In the genomic region with DNA sequence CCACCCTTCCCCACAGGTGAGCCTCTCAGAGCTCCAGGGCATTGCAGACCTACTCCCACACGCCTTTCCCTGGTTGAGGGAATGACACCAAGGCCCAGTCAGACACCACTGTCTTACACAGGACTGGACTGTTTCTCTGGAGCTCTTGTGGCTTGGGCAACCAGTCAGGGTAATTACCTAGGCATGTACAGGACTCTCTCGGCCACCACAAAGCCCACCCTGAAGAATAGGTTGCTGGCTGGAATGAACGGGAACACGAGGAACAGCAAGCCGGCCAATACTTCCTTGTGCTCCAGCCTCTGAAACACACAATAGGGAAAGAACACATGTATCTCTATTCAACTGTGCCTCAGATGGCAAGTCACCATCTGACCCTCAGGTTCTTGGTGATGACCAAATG, we compare ENCODE assay signal across 32 mouse cellular contexts.
"Had no signal": no experiment of that assay in that cellular context is flagged by ENCODE, and none has a peak within 500 bp of the region (broad histone marks: within the 10 kb centered on the region; RNA-seq: fewer than 3 reads in every experiment).

No protein-coding gene starts in this region.

- ATAC-seq: liver, embryonic 12.5 days; liver, postnatal 0 days; lung, postnatal 0 days; midbrain, embryonic 13.5 days; midbrain, embryonic 15.5 days; midbrain, embryonic 16.5 days had no signal

- H3K9me3 ChIP-seq: limb, embryonic 10.5 days; limb, embryonic 12.5 days; limb, embryonic 13.5 days; limb, embryonic 15.5 days; liver, embryonic 12.5 days; liver, embryonic 13.5 days; liver, embryonic 15.5 days; lung, embryonic 15.5 days; megakaryocyte, embryonic 14.5 days; midbrain, embryonic 10.5 days; midbrain, embryonic 12.5 days; midbrain, embryonic 13.5 days; midbrain, embryonic 15.5 days; neural tube, embryonic 12.5 days had no signal

- H3K27ac ChIP-seq: limb, embryonic 10.5 days; limb, embryonic 12.5 days; limb, embryonic 13.5 days; limb, embryonic 15.5 days; liver, embryonic 12.5 days; liver, embryonic 13.5 days; liver, embryonic 14.5 days; liver, embryonic 15.5 days; lung, embryonic 15.5 days; macrophage; midbrain, embryonic 10.5 days; midbrain, embryonic 12.5 days; midbrain, embryonic 13.5 days; midbrain, embryonic 15.5 days; neural tube, embryonic 12.5 days had no signal

- H3K27me3 ChIP-seq: limb, embryonic 12.5 days; limb, embryonic 13.5 days; limb, embryonic 15.5 days; liver, embryonic 12.5 days; liver, embryonic 13.5 days; liver, embryonic 15.5 days; lung, embryonic 15.5 days; midbrain, embryonic 12.5 days; midbrain, embryonic 13.5 days; midbrain, embryonic 15.5 days; neural tube, embryonic 12.5 days had no signal

- H3K4me1 ChIP-seq: limb, embryonic 10.5 days; limb, embryonic 12.5 days; limb, embryonic 13.5 days; limb, embryonic 15.5 days; liver, embryonic 12.5 days; liver, embryonic 13.5 days; liver, embryonic 15.5 days; megakaryocyte, embryonic 14.5 days; midbrain, embryonic 13.5 days; midbrain, embryonic 15.5 days; neural tube, embryonic 12.5 days had no signal

- DNase-seq: left cerebral cortex, postnatal 4 days; liver; liver, embryonic 13.5 days; liver, postnatal 0 days; lung, adult 18-20 months; lung, adult 2 months; lung, embryonic 14.5 days; lung, postnatal 10 days; lung, postnatal 14 days; lung, postnatal 36 days; lung, postnatal 4 days; midbrain, embryonic 14.5 days had no signal

- H3K9ac ChIP-seq: limb, embryonic 12.5 days; limb, embryonic 13.5 days; limb, embryonic 15.5 days; liver, embryonic 12.5 days; liver, embryonic 13.5 days; liver, embryonic 14.5 days; liver, embryonic 15.5 days; liver, postnatal 0 days; lung, embryonic 14.5 days; lung, embryonic 15.5 days; midbrain, embryonic 12.5 days; midbrain, embryonic 13.5 days; midbrain, embryonic 15.5 days; neural tube, embryonic 12.5 days had no signal

- H3K4me2 ChIP-seq: limb, embryonic 12.5 days; limb, embryonic 13.5 days; limb, embryonic 15.5 days; liver, embryonic 11.5 days; liver, embryonic 12.5 days; liver, embryonic 13.5 days; liver, embryonic 15.5 days; lung, embryonic 14.5 days; lung, embryonic 15.5 days; midbrain, embryonic 11.5 days; midbrain, embryonic 12.5 days; midbrain, embryonic 13.5 days; midbrain, embryonic 15.5 days; neural tube, embryonic 12.5 days had no signal

- H3K36me3 ChIP-seq: limb, embryonic 10.5 days; limb, embryonic 12.5 days; limb, embryonic 13.5 days; limb, embryonic 15.5 days; liver, embryonic 12.5 days; liver, embryonic 13.5 days; liver, embryonic 15.5 days; lung, embryonic 15.5 days; midbrain, embryonic 10.5 days; midbrain, embryonic 12.5 days; midbrain, embryonic 13.5 days; midbrain, embryonic 15.5 days; neural tube, embryonic 12.5 days had no signal

- H3K4me3 ChIP-seq: limb, embryonic 10.5 days; limb, embryonic 12.5 days; limb, embryonic 13.5 days; limb, embryonic 15.5 days; liver, embryonic 12.5 days; liver, embryonic 13.5 days; liver, embryonic 15.5 days; lung, embryonic 15.5 days; megakaryocyte, embryonic 14.5 days; midbrain, embryonic 10.5 days; midbrain, embryonic 12.5 days; midbrain, embryonic 13.5 days; midbrain, embryonic 15.5 days; myocyte; neural tube, embryonic 12.5 days had no signal
